Mouse (Mus musculus) forebrain, embryonic 14.5 days (tissue): ENCODE results near the gene 1700003F12Rik. TPM values are rescaled to one million over a fixed set of nuclear protein-coding genes. Genes with fewer than 3 reads are reported as not detected.

Experiments used
- ATAC-seq: fragments of 200-750 bp; cut with Nextera tagmentation; 2 replicates; pipeline ENCODE4 v1.8.0; 2017; ENCODE audit warnings: mild to moderate bottlenecking, moderate library complexity
- DNase-seq: peaks from one replicate; pipeline ENCODE4 v3.0.0-alpha.2; 2015; ENCODE audit warnings: low spot score
- H3K27ac ChIP-seq: fragments of 300-500 bp; sonication (generic); 2 replicates; pipeline ENCODE4 v1.5.1; 2014; ENCODE audit warnings: low read depth, mild to moderate bottlenecking, control low read depth, low read length, moderate library complexity
- H3K27me3 ChIP-seq: fragments of 300-500 bp; sonication (generic); replicated peaks from 2 replicates; pipeline ENCODE4 v1.6.1; 2014; ENCODE audit warnings: low read length, control low read depth, mixed read lengths; ENCODE audit not compliant: control insufficient read depth, insufficient read depth
- H3K36me3 ChIP-seq: fragments of 300-500 bp; sonication (generic); 2 replicates; pipeline ENCODE4 v1.6.1; 2014; ENCODE audit warnings: low read length, control low read depth; ENCODE audit not compliant: control insufficient read depth, insufficient read depth
- H3K4me1 ChIP-seq: fragments of 300-500 bp; sonication (generic); 2 replicates; pipeline ENCODE4 v1.6.1; 2014; ENCODE audit warnings: antibody characterized with exemption, low read length, control low read depth; ENCODE audit not compliant: control insufficient read depth, insufficient read depth
- H3K4me2 ChIP-seq: fragments of 300-500 bp; sonication (generic); 2 replicates; pipeline ENCODE4 v1.6.1; 2014; ENCODE audit warnings: mild to moderate bottlenecking, control low read depth, low read length
- H3K4me3 ChIP-seq: fragments of 300-500 bp; sonication (generic); 2 replicates; pipeline ENCODE4 v1.5.1; 2014; ENCODE audit warnings: low read depth, low read length, control low read depth
- H3K9ac ChIP-seq: fragments of 300-500 bp; sonication (generic); 2 replicates; pipeline ENCODE4 v1.6.1; 2014; ENCODE audit warnings: mild to moderate bottlenecking, low read length, control low read depth, moderate library complexity
- H3K9me3 ChIP-seq: fragments of 300-500 bp; sonication (generic); replicated peaks from 2 replicates; pipeline ENCODE4 v1.6.1; 2016; ENCODE audit warnings: low read length, control low read depth, mixed read lengths; ENCODE audit not compliant: control insufficient read depth
- WGBS: fragments of 180-500 bp; shearing (Covaris S2); extraction: QIAGEN DNeasy Blood & Tissue Kit; methylation state at CpG from one replicate; pipeline ENCODE4 v1.1.7; 2014; 5-methylcytosine and 5-hydroxymethylcytosine counted together
- polyA plus RNA-seq: library from polyadenylated mRNA; unstranded; fragments of >200 nt; fragmentation: Nextera tagmentation; extraction: Ambion mirVana; gene quantifications from 2 replicates; pipeline ENCODE4 v1.2.1, GENCODE M21; 2014

1700003F12Rik gene
- polyA plus RNA-seq, 1 experiment from 2014 or later: 1.2 TPM

GRCm38 (mm10) chr2:154551927-154552326 lies 5.0 kb downstream of the 1700003F12Rik start:
- Histone ChIP-seq H3K4me1 (peaks cover 22% of the 10 kb centered on the region), H3K27me3 (no peaks in the 10 kb centered on the region), H3K27ac (peak overlapping the region; percentile 60; the same call in 1 of the 2 replicates), H3K4me2 (peak overlapping the region; percentile 37), H3K9me3 (no peaks in the 10 kb centered on the region), H3K4me3 (no peak overlapping the region), H3K36me3 (no peaks in the 10 kb centered on the region), H3K9ac (0 out of 2 replicates have a peak overlapping the region, but pooled peaks have one; percentile 17)
- 40% methylated on average over 21 of the region's 21 CpGs for WGBS
- no peak for DNase-seq
- ATAC-seq: no peak; the same call in 1 of the 2 replicates

- H3K4me1 ChIP-seq: peaks cover 27% of the 10 kb centered on the region
- H3K9ac ChIP-seq: 0 out of 2 replicates have a peak overlapping the region, but pooled peaks have one; percentile 17
- H3K9me3 ChIP-seq: no peaks in the 10 kb centered on the region
- H3K4me3 ChIP-seq: no peak overlapping the region
- no peaks in the 10 kb centered on the region for H3K27me3 ChIP-seq
- DNase-seq (peak; percentile 86), ATAC-seq (peak; percentile 71)
- no peaks in the 10 kb centered on the region for H3K36me3 ChIP-seq
- H3K4me2 ChIP-seq: peak overlapping the region; percentile 37
- 16% methylated on average over 27 of the region's 27 CpGs for WGBS
- H3K27ac ChIP-seq: peak overlapping the region; percentile 60; the same call in 1 of the 2 replicates
These were observed 5.6 kb downstream of the 1700003F12Rik start for GRCm38 (mm10) chr2:154552424-154552907.

- H3K36me3 ChIP-seq: 0 out of 2 replicates have a peak, but pooled peaks cover 2% of the 10 kb centered on the region
- WGBS: 80% methylated on average over 6 of the region's 6 CpGs
- H3K27ac ChIP-seq: peak overlapping the region; percentile 5; the same call in 1 of the 2 replicates
- H3K4me1 ChIP-seq: peaks cover 28% of the 10 kb centered on the region
- ATAC-seq (no peak), DNase-seq (no peak)
- no peaks in the 10 kb centered on the region for H3K9me3 ChIP-seq
- H3K27me3 ChIP-seq: no peaks in the 10 kb centered on the region
- H3K4me2 ChIP-seq: no peak overlapping the region
- no peak overlapping the region for H3K4me3 ChIP-seq
- H3K9ac ChIP-seq: no peak overlapping the region
These were observed 8.3 kb downstream of the 1700003F12Rik start for GRCm38 (mm10) chr2:154555235-154555634.

- Histone ChIP-seq H3K4me3 (peak overlapping the region; percentile 35; the same call in 1 of the 2 replicates), H3K27ac (peak overlapping the region; percentile 23; the same call in 1 of the 2 replicates), H3K36me3 (peaks cover 19% of the 10 kb centered on the region), H3K9me3 (no peaks in the 10 kb centered on the region), H3K9ac (peak overlapping the region; percentile 13), H3K4me2 (peak overlapping the region; percentile 56), H3K27me3 (no peaks in the 10 kb centered on the region), H3K4me1 (peaks cover 20% of the 10 kb centered on the region)
- WGBS: 48% methylated on average over 5 of the region's 5 CpGs
- ATAC-seq: no peak
- DNase-seq: peak; percentile 46
These were observed 10.4 kb downstream of the 1700003F12Rik start for GRCm38 (mm10) chr2:154557184-154557832.

GRCm38 (mm10) chr2:154558264-154559039 lies 11.6 kb downstream of the 1700003F12Rik start, which contains the start of gene Necab3:
Gene Necab3, minus strand, starts transcription at chr2:154558890.
- H3K4me3 ChIP-seq: peak within 1 kb of the TSS; percentile 35
- peak within 1 kb of the TSS; percentile 33 for H3K27ac ChIP-seq
- DNase-seq (peak; percentile 58), ATAC-seq (peak; percentile 73)
- H3K4me2 ChIP-seq: peak within 1 kb of the TSS; percentile 56
- peaks cover 19% of the 10 kb centered on the region for H3K4me1 ChIP-seq
- no peaks in the 10 kb centered on the region for H3K9me3 ChIP-seq
- H3K36me3 ChIP-seq: peaks cover 29% of the 10 kb centered on the region
- peak within 1 kb of the TSS; percentile 55 for H3K9ac ChIP-seq
- WGBS: 4% methylated on average over 34 of the region's 34 CpGs
- no peaks in the 10 kb centered on the region for H3K27me3 ChIP-seq

- DNase-seq: no peak
- 94% methylated on average over 22 of the region's 22 CpGs for WGBS
- no peak for ATAC-seq
- H3K4me1 ChIP-seq: peaks cover 19% of the 10 kb centered on the region; the same call in 1 of the 2 replicates
- H3K36me3 ChIP-seq: peaks cover 36% of the 10 kb centered on the region
- no peak overlapping the region for H3K4me2 ChIP-seq
- H3K27ac ChIP-seq: no peak overlapping the region
- H3K9ac ChIP-seq: no peak overlapping the region
- no peak overlapping the region for H3K4me3 ChIP-seq
- no peaks in the 10 kb centered on the region for H3K9me3 ChIP-seq
- no peaks in the 10 kb centered on the region for H3K27me3 ChIP-seq
These were observed 16.8 kb downstream of the 1700003F12Rik start for GRCm38 (mm10) chr2:154563612-154564170.

- peaks cover 18% of the 10 kb centered on the region; the same call in 1 of the 2 replicates for H3K4me1 ChIP-seq
- H3K9ac ChIP-seq: 0 out of 2 replicates have a peak overlapping the region, but pooled peaks have one; percentile 32
- ATAC-seq (no peak), DNase-seq (no peak)
- no peak overlapping the region for H3K4me2 ChIP-seq
- H3K27ac ChIP-seq: peak overlapping the region; percentile 5; the same call in 1 of the 2 replicates
- no peaks in the 10 kb centered on the region for H3K9me3 ChIP-seq
- 73% methylated on average over 3 of the region's 3 CpGs for WGBS
- no peak overlapping the region for H3K4me3 ChIP-seq
- H3K27me3 ChIP-seq: no peaks in the 10 kb centered on the region
- peaks cover 31% of the 10 kb centered on the region for H3K36me3 ChIP-seq
These were observed 18.7 kb downstream of the 1700003F12Rik start for GRCm38 (mm10) chr2:154565562-154565961.

- H3K4me3 ChIP-seq: no peak overlapping the region
- WGBS: 59% methylated on average over 8 of the region's 8 CpGs
- no peaks in the 10 kb centered on the region for H3K27me3 ChIP-seq
- peaks cover 18% of the 10 kb centered on the region; the same call in 1 of the 2 replicates for H3K4me1 ChIP-seq
- H3K9me3 ChIP-seq: no peaks in the 10 kb centered on the region
- DNase-seq: no peak
- peak overlapping the region; percentile 14; the same call in 1 of the 2 replicates for H3K27ac ChIP-seq
- no peak for ATAC-seq
- H3K4me2 ChIP-seq: peak overlapping the region; percentile 20; the same call in 1 of the 2 replicates
- peaks cover 21% of the 10 kb centered on the region for H3K36me3 ChIP-seq
- H3K9ac ChIP-seq: peak overlapping the region; percentile 45; the same call in 1 of the 2 replicates
These were observed 19.8 kb downstream of the 1700003F12Rik start for GRCm38 (mm10) chr2:154566641-154567040.
